Mouse (Mus musculus): Measurements from ENCODE around the gene Setd3. TPM values are rescaled to one million over a fixed set of nuclear protein-coding genes. Genes with fewer than 3 reads are reported as not detected.

The Setd3 gene
- total and polyA plus RNA-seq, 3 experiments, result 40.1 to 59.9 TPM; not detected in 1

GRCm38 (mm10) chr12:108070685-108071662 is 108.1 kb downstream of the Setd3 start:
- no peak overlapping the region for H3K9ac ChIP-seq (ENCODE audit: control insufficient read depth, low read depth, low read length, poor library complexity, severe bottlenecking)
- H3K27me3 ChIP-seq (ENCODE audit: control insufficient read depth in 1 of 2, insufficient read depth in 2 of 2, low read length in 2 of 2), result no peaks in the 10 kb centered on the region
- no peaks in the 10 kb centered on the region for H3K4me1 ChIP-seq (ENCODE audit: control insufficient read depth in 1 of 2, insufficient read depth in 2 of 2, low read length in 2 of 2)
- H3K79me2 ChIP-seq (ENCODE audit: control insufficient read depth, insufficient read depth, low read length, poor library complexity), result no peaks in the 10 kb centered on the region
- TF ChIP-seq POLR2AphosphoS5 (IDR thresholded peaks at IDR 0.05; ENCODE audit: borderline replicate concordance, low read depth, low read length) (no peak), USF2 (IDR thresholded peaks at IDR 0.05; ENCODE audit: borderline replicate concordance in 1 of 2, insufficient read depth in 1 of 2, low read depth in 1 of 2, low read length in 2 of 2) (no peak), MYB (IDR thresholded peaks at IDR 0.05; ENCODE audit: low read depth, low read length) (no peak), HCFC1 (IDR thresholded peaks at IDR 0.05; ENCODE audit: low read depth, low read length) (no peak), TAL1 (IDR thresholded peaks at IDR 0.05; ENCODE audit: low read length) (no peak), ZMIZ1 (IDR thresholded peaks at IDR 0.05; ENCODE audit: low read depth, low read length) (no peak), CHD2 (IDR thresholded peaks at IDR 0.05; ENCODE audit: low read length) (no peak), POLR2AphosphoS2 (IDR thresholded peaks at IDR 0.05; ENCODE audit: low read length) (no peak), E2F4 (IDR thresholded peaks at IDR 0.05; ENCODE audit: borderline replicate concordance, low read depth, low read length) (no peak), EP300 (IDR thresholded peaks at IDR 0.05; ENCODE audit: low read depth in 1 of 2, low read length in 2 of 2) (no peak), POLR2A (IDR thresholded peaks at IDR 0.05; ENCODE audit: control insufficient read depth in 1 of 2, insufficient read depth in 1 of 2, low read depth in 1 of 2, low read length in 2 of 2, poor library complexity in 1 of 2) (no peak), TCF12 (IDR thresholded peaks at IDR 0.05; ENCODE audit: low read depth, low read length) (no peak), UBTF (IDR thresholded peaks at IDR 0.05; ENCODE audit: borderline replicate concordance, insufficient read depth, low read depth, low read length) (no peak), MAX (IDR thresholded peaks at IDR 0.05; ENCODE audit: low read length) (no peak), RAD21 (IDR thresholded peaks at IDR 0.05; ENCODE audit: low read depth, low read length) (no peak), MEF2A (IDR thresholded peaks at IDR 0.05; ENCODE audit: extremely low read depth, insufficient replicate concordance, low read depth, low read length, poor library complexity, severe bottlenecking) (no peak)
- H3K36me3 ChIP-seq (ENCODE audit: control insufficient read depth in 1 of 2, insufficient read depth in 2 of 2, low read length in 2 of 2), result no peaks in the 10 kb centered on the region
- H3K4me3 ChIP-seq (ENCODE audit: control insufficient read depth in 1 of 2, insufficient read depth in 1 of 2, low read depth in 2 of 2, low read length in 2 of 2), result no peak overlapping the region
- no peak overlapping the region for H3K27ac ChIP-seq (ENCODE audit: control insufficient read depth, low read depth, low read length)
- no peaks in the 10 kb centered on the region for H3K9me3 ChIP-seq (replicated peaks; ENCODE audit: insufficient read depth, low read length)
- no peak for DNase-seq (ENCODE audit: low read depth, low spot score)

- Histone ChIP-seq H3K79me2 (ENCODE audit: control insufficient read depth, insufficient read depth, low read length, poor library complexity) (no peaks in the 10 kb centered on the region), H3K4me3 (ENCODE audit: control insufficient read depth in 1 of 2, insufficient read depth in 1 of 2, low read depth in 2 of 2, low read length in 2 of 2) (no peak overlapping the region), H3K9ac (ENCODE audit: control insufficient read depth, low read depth, low read length, poor library complexity, severe bottlenecking) (no peak overlapping the region), H3K36me3 (ENCODE audit: control insufficient read depth in 1 of 2, insufficient read depth in 2 of 2, low read length in 2 of 2) (no peaks in the 10 kb centered on the region), H3K4me1 (ENCODE audit: control insufficient read depth in 1 of 2, insufficient read depth in 2 of 2, low read length in 2 of 2) (no peaks in the 10 kb centered on the region), H3K27me3 (ENCODE audit: control insufficient read depth in 1 of 2, insufficient read depth in 2 of 2, low read length in 2 of 2) (no peaks in the 10 kb centered on the region), H3K27ac (ENCODE audit: control insufficient read depth, low read depth, low read length) (no peak overlapping the region), H3K9me3 (replicated peaks; ENCODE audit: insufficient read depth, low read length) (no peaks in the 10 kb centered on the region)
- TF ChIP-seq MYB (IDR thresholded peaks at IDR 0.05; ENCODE audit: low read depth, low read length) (no peak), BHLHE40 (IDR thresholded peaks at IDR 0.05; ENCODE audit: borderline replicate concordance, low read depth, low read length) (no peak), TBP (IDR thresholded peaks at IDR 0.05; ENCODE audit: low read depth, low read length) (no peak), EP300 (IDR thresholded peaks at IDR 0.05; ENCODE audit: low read depth in 1 of 2, low read length in 2 of 2) (no peak), GABPA (IDR thresholded peaks at IDR 0.05; ENCODE audit: low read depth, low read length) (no peak)
- no peak for DNase-seq (ENCODE audit: low read depth, low spot score)
Observed at GRCm38 (mm10) chr12:108069504-108069903, 109.6 kb downstream of the Setd3 start.

All from MEL (cell line).